Mouse (Mus musculus) heart, embryonic 15.5 days (tissue): ENCODE measurements around the gene Olfr494. TPM values are rescaled to one million over a fixed set of nuclear protein-coding genes. Genes with fewer than 3 reads are reported as not detected.

Source experiments
- ATAC-seq: fragments of 200-750 bp; cut with Nextera tagmentation; replicated peaks from 2 replicates; pipeline ENCODE4 v1.8.0; 2017; ENCODE audit warnings: low read depth, moderate TSS enrichment; ENCODE audit not compliant: insufficient number of reproducible peaks, insufficient read depth, low FRiP score
- H3K27ac ChIP-seq: fragments of 300-500 bp; sonication (generic); 2 replicates; pipeline ENCODE4 v1.5.1; 2015; ENCODE audit warnings: mild to moderate bottlenecking, inconsistent platforms
- H3K27me3 ChIP-seq: fragments of 300-500 bp; sonication (generic); 2 replicates; pipeline ENCODE4 v1.6.1; 2015; ENCODE audit warnings: inconsistent platforms
- H3K36me3 ChIP-seq: fragments of 300-500 bp; sonication (generic); 2 replicates; pipeline ENCODE4 v1.6.1; 2015; ENCODE audit warnings: mild to moderate bottlenecking, inconsistent platforms
- H3K4me1 ChIP-seq: fragments of 300-500 bp; sonication (generic); replicated peaks from 2 replicates; pipeline ENCODE4 v1.6.1; 2015; ENCODE audit warnings: inconsistent platforms
- H3K4me2 ChIP-seq: fragments of 300-500 bp; sonication (generic); 2 replicates; pipeline ENCODE4 v1.6.1; 2015; ENCODE audit warnings: inconsistent platforms, mild to moderate bottlenecking, moderate library complexity
- H3K4me3 ChIP-seq: fragments of 300-500 bp; sonication (generic); 2 replicates; pipeline ENCODE4 v1.5.1; 2015; ENCODE audit warnings: mild to moderate bottlenecking, inconsistent platforms
- H3K9ac ChIP-seq: fragments of 300-500 bp; sonication (generic); 2 replicates; pipeline ENCODE4 v1.6.1; 2015; ENCODE audit warnings: mild to moderate bottlenecking, inconsistent platforms
- H3K9me3 ChIP-seq: fragments of 300-500 bp; sonication (generic); replicated peaks from 2 replicates; pipeline ENCODE4 v1.6.1; 2016; ENCODE audit warnings: inconsistent platforms
- WGBS: fragments of 180-500 bp; shearing (Covaris S2); methylation state at CpG from one replicate; pipeline ENCODE4 v1.1.7; 2015; ENCODE audit warnings: mixed read lengths; 5-methylcytosine and 5-hydroxymethylcytosine counted together
- polyA plus RNA-seq: library from polyadenylated mRNA; unstranded; fragments of >200 nt; fragmentation: Nextera tagmentation; extraction: Ambion mirVana; gene quantifications from 2 replicates; pipeline ENCODE4 v1.2.1, GENCODE M21; 2015

The Olfr494 gene
- polyA plus RNA-seq, result not detected in 2 replicates

DNA sequence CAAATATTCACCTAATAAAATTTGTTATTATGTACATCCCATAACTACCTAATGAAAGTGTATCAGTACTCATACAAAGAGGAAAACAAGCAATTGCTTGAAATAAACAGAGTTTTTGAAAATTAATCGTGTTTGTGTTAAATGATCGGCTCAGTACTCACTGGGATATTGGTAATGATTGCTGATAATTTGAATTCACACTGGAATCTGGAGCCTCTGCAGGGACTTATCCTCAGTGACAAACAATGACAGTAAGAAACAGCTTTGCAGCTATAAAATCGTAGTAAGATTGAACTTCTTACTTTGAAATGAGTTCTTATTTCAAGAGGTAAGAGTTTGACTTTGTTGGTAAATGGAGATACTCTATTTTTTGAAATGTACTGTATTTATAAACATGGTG lies at the start of gene Olfr494:
Olfr494 (plus strand) TSS at position 301 of the 400 bp plus-strand sequence.
- no peaks in the 10 kb centered on the region for H3K36me3 ChIP-seq
- no peaks in the 10 kb centered on the region for H3K9me3 ChIP-seq
- H3K4me2 ChIP-seq, result no peak within 1 kb of the TSS
- no peak within 1 kb of the TSS for H3K4me3 ChIP-seq
- H3K27me3 ChIP-seq, result no peaks in the 10 kb centered on the region
- no peaks in the 10 kb centered on the region for H3K4me1 ChIP-seq
- WGBS, result 65% methylated on average over 3 of the region's 3 CpGs
- no peak within 1 kb of the TSS for H3K27ac ChIP-seq
- no peak for ATAC-seq
- no peak within 1 kb of the TSS for H3K9ac ChIP-seq

DNA sequence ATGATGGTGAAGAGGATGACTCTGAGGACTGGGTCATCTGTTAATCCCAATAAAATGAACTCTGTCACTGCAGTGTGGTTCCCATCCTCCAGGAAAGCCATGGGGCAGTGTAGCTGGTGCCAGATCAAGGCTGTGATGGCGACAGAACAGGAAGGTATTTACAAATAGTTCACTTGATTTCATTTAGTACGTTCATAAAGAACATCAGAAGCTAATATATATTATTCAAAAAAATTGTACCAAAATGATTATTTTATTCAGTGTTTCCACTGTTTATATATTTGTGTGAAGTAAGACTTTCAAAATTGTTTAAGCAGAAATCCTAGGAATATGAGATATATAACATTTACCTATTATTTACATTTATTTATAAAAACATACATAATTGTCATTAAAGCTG lies 41.6 kb upstream of the Olfr494 start, which contains the start of gene Olfr492:
Olfr492 (minus strand) TSS at position 101 of the 400 bp plus-strand sequence.
- WGBS, result 72% methylated on average over 2 of the region's 2 CpGs
- Histone ChIP-seq H3K4me1 (no peaks in the 10 kb centered on the region), H3K9ac (no peak within 1 kb of the TSS), H3K27ac (no peak within 1 kb of the TSS), H3K9me3 (no peaks in the 10 kb centered on the region), H3K36me3 (no peaks in the 10 kb centered on the region), H3K4me3 (no peak within 1 kb of the TSS), H3K4me2 (no peak within 1 kb of the TSS), H3K27me3 (no peaks in the 10 kb centered on the region)
- ATAC-seq, result no peak

GRCm38 (mm10) chr7:108346879-108347278 lies 18.3 kb upstream of the Olfr494 start, which contains the start of gene Olfr493:
TSS of gene Olfr493 (minus strand) at chr7:108346979.
- Histone ChIP-seq H3K4me1 (no peaks in the 10 kb centered on the region), H3K27ac (no peak within 1 kb of the TSS), H3K9ac (no peak within 1 kb of the TSS), H3K27me3 (no peaks in the 10 kb centered on the region), H3K4me3 (no peak within 1 kb of the TSS), H3K4me2 (no peak within 1 kb of the TSS), H3K9me3 (no peaks in the 10 kb centered on the region), H3K36me3 (no peaks in the 10 kb centered on the region)
- no peak for ATAC-seq
- 58% methylated on average over 1 of the region's 1 CpGs for WGBS

- WGBS, result 49% methylated on average over 1 of the region's 1 CpGs
- no peaks in the 10 kb centered on the region for H3K9me3 ChIP-seq
Measured at GRCm38 (mm10) chr7:108392867-108393266, 27.7 kb downstream of the Olfr494 start, which contains the start of gene Olfr495. TSS of gene Olfr495 (plus strand) at chr7:108393167.

More at GRCm38 (mm10) chr7:108392867-108393266, 27.7 kb downstream of the Olfr494 start, which contains the start of gene Olfr495:
- no peak for ATAC-seq
- Histone ChIP-seq H3K27ac (no peak within 1 kb of the TSS), H3K27me3 (no peaks in the 10 kb centered on the region), H3K9ac (no peak within 1 kb of the TSS), H3K4me1 (no peaks in the 10 kb centered on the region), H3K36me3 (no peaks in the 10 kb centered on the region), H3K4me3 (no peak within 1 kb of the TSS), H3K4me2 (no peak within 1 kb of the TSS)

Other genes with a start within 250 kb of the Olfr494 start
- not detected in 2 replicates for gene Olfr484, start 237.9 kb upstream of the Olfr494 start, polyA plus RNA-seq
- gene Olfr485, start 205.5 kb upstream of the Olfr494 start, polyA plus RNA-seq, result not detected in 2 replicates
- not detected in 2 replicates for gene Olfr486, start 192.6 kb upstream of the Olfr494 start, polyA plus RNA-seq
- gene Olfr487, start 150.7 kb upstream of the Olfr494 start, polyA plus RNA-seq, result not detected in 2 replicates
- gene Olfr488, start 107.0 kb upstream of the Olfr494 start, polyA plus RNA-seq, result not detected in 2 replicates
- not detected in 2 replicates for gene Olfr490, start 76.4 kb upstream of the Olfr494 start, polyA plus RNA-seq
- not detected in 2 replicates for gene Olfr491, start 51.9 kb upstream of the Olfr494 start, polyA plus RNA-seq
- gene Olfr492, start 41.7 kb upstream of the Olfr494 start, polyA plus RNA-seq, result not detected in 2 replicates
- gene Olfr493, start 18.4 kb upstream of the Olfr494 start, polyA plus RNA-seq, result not detected in 2 replicates
- gene Olfr495, start 27.8 kb downstream of the Olfr494 start, polyA plus RNA-seq, result not detected in 2 replicates
- gene Olfr497, start 55.1 kb downstream of the Olfr494 start, polyA plus RNA-seq, result not detected in 2 replicates
- not detected in 2 replicates for gene Olfr498, start 100.0 kb downstream of the Olfr494 start, polyA plus RNA-seq
- gene Olfr502, start 159.7 kb downstream of the Olfr494 start, polyA plus RNA-seq, result not detected in 2 replicates
- gene Olfr503, start 179.2 kb downstream of the Olfr494 start, polyA plus RNA-seq, result not detected in 2 replicates
- gene Olfr504, start 200.5 kb downstream of the Olfr494 start, polyA plus RNA-seq, result not detected in 2 replicates
- gene Olfr506, start 245.5 kb downstream of the Olfr494 start, polyA plus RNA-seq, result not detected in 2 replicates